Mouse (Mus musculus): ENCODE results near the gene Mlip. TPM values are rescaled to one million over a fixed set of nuclear protein-coding genes. Genes with fewer than 3 reads are reported as not detected.
"Not testable (repeated sequence)": the region's sequence is repeated elsewhere in the genome, so short reads cannot be mapped to it uniquely, and the experiment has no call there.

Mlip gene
- polyA plus RNA-seq, 1 experiment = not detected

- Histone ChIP-seq H3K4me3 (ENCODE audit: insufficient read depth, low read depth, low read length) (no peak overlapping the region), H3K27ac (ENCODE audit: insufficient read depth, low read depth, low read length) (no peak overlapping the region), H3K4me1 (ENCODE audit: control insufficient read depth, insufficient read depth, low read length) (no peaks in the 10 kb centered on the region)
- 85% methylated on average over 3 of the region's 3 CpGs for WGBS
- TF ChIP-seq CTCF (IDR thresholded peaks at IDR 0.05; ENCODE audit: insufficient read depth, low read depth, low read length) (no peak), POLR2A (IDR thresholded peaks at IDR 0.05; ENCODE audit: insufficient read depth, low read depth, low read length) (no peak)
Measured at GRCm38 (mm10) chr9:77179486-77179885, 173.3 kb downstream of the Mlip start.

GRCm38 (mm10) chr9:77175870-77176269, 176.9 kb downstream of the Mlip start:
- H3K4me1 ChIP-seq (ENCODE audit: control insufficient read depth, insufficient read depth, low read length) = no peaks in the 10 kb centered on the region
- no peak overlapping the region for H3K27ac ChIP-seq (ENCODE audit: insufficient read depth, low read depth, low read length)
- 78% methylated on average over 3 of the region's 3 CpGs for WGBS
- TF ChIP-seq CTCF (IDR thresholded peaks at IDR 0.05; ENCODE audit: insufficient read depth, low read depth, low read length) (no peak), POLR2A (IDR thresholded peaks at IDR 0.05; ENCODE audit: insufficient read depth, low read depth, low read length) (no peak)
- no peak overlapping the region for H3K4me3 ChIP-seq (ENCODE audit: insufficient read depth, low read depth, low read length)

GRCm38 (mm10) chr9:77172044-77172443, 180.7 kb downstream of the Mlip start:
- TF ChIP-seq CTCF (IDR thresholded peaks at IDR 0.05; ENCODE audit: insufficient read depth, low read depth, low read length) (no peak), POLR2A (IDR thresholded peaks at IDR 0.05; ENCODE audit: insufficient read depth, low read depth, low read length) (no peak)
- WGBS = 46% methylated on average over 5 of the region's 5 CpGs
- H3K4me3 ChIP-seq (ENCODE audit: insufficient read depth, low read depth, low read length) = no peak overlapping the region

GRCm38 (mm10) chr9:77165877-77166276, 186.9 kb downstream of the Mlip start:
- Histone ChIP-seq H3K4me3 (ENCODE audit: insufficient read depth, low read depth, low read length) (no peak overlapping the region), H3K27ac (ENCODE audit: insufficient read depth, low read depth, low read length) (no peak overlapping the region), H3K4me1 (ENCODE audit: control insufficient read depth, insufficient read depth, low read length) (no peaks in the 10 kb centered on the region)
- WGBS = 90% methylated on average over 6 of the region's 6 CpGs
- TF ChIP-seq POLR2A (IDR thresholded peaks at IDR 0.05; ENCODE audit: insufficient read depth, low read depth, low read length) (no peak), CTCF (IDR thresholded peaks at IDR 0.05; ENCODE audit: insufficient read depth, low read depth, low read length) (no peak)

More at GRCm38 (mm10) chr9:77172044-77172443, 180.7 kb downstream of the Mlip start:
- no peak overlapping the region for H3K27ac ChIP-seq (ENCODE audit: insufficient read depth, low read depth, low read length)
- no peaks in the 10 kb centered on the region for H3K4me1 ChIP-seq (ENCODE audit: control insufficient read depth, insufficient read depth, low read length)

GRCm38 (mm10) chr9:77161764-77162163, 191.0 kb downstream of the Mlip start:
- Histone ChIP-seq H3K4me3 (ENCODE audit: insufficient read depth, low read depth, low read length) (no peak overlapping the region), H3K4me1 (ENCODE audit: control insufficient read depth, insufficient read depth, low read length) (no peaks in the 10 kb centered on the region), H3K27ac (ENCODE audit: insufficient read depth, low read depth, low read length) (no peak overlapping the region)
- 47% methylated on average over 5 of the region's 5 CpGs for WGBS
- no peak for TF ChIP-seq CTCF (IDR thresholded peaks at IDR 0.05; ENCODE audit: insufficient read depth, low read depth, low read length)
- TF ChIP-seq POLR2A (IDR thresholded peaks at IDR 0.05; ENCODE audit: insufficient read depth, low read depth, low read length) = no peak

- Histone ChIP-seq H3K4me1 (ENCODE audit: control insufficient read depth, insufficient read depth, low read length) (no peaks in the 10 kb centered on the region), H3K4me3 (ENCODE audit: insufficient read depth, low read depth, low read length) (no peak overlapping the region), H3K27ac (ENCODE audit: insufficient read depth, low read depth, low read length) (no peak overlapping the region)
- 86% methylated on average over 4 of the region's 4 CpGs for WGBS
- TF ChIP-seq CTCF (IDR thresholded peaks at IDR 0.05; ENCODE audit: insufficient read depth, low read depth, low read length) (no peak), POLR2A (IDR thresholded peaks at IDR 0.05; ENCODE audit: insufficient read depth, low read depth, low read length) (no peak)
Measured at GRCm38 (mm10) chr9:77160277-77160926, 192.4 kb downstream of the Mlip start.

GRCm38 (mm10) chr9:77148518-77149257, 204.1 kb downstream of the Mlip start:
- 95% methylated on average over 3 of the region's 3 CpGs for WGBS
- Histone ChIP-seq H3K4me1 (ENCODE audit: control insufficient read depth, insufficient read depth, low read length) (no peaks in the 10 kb centered on the region), H3K27ac (ENCODE audit: insufficient read depth, low read depth, low read length) (no peak overlapping the region), H3K4me3 (ENCODE audit: insufficient read depth, low read depth, low read length) (no peak overlapping the region)
- TF ChIP-seq CTCF (IDR thresholded peaks at IDR 0.05; ENCODE audit: insufficient read depth, low read depth, low read length) (no peak), POLR2A (IDR thresholded peaks at IDR 0.05; ENCODE audit: insufficient read depth, low read depth, low read length) (no peak)

GRCm38 (mm10) chr9:77119735-77120134, 233.0 kb downstream of the Mlip start:
- 96% methylated on average over 1 of the region's 1 CpGs for WGBS
- H3K4me3 ChIP-seq (ENCODE audit: insufficient read depth, low read depth, low read length) = no peak overlapping the region
- no peaks in the 10 kb centered on the region for H3K4me1 ChIP-seq (ENCODE audit: control insufficient read depth, insufficient read depth, low read length)
- no peak overlapping the region for H3K27ac ChIP-seq (ENCODE audit: insufficient read depth, low read depth, low read length)
- TF ChIP-seq CTCF (IDR thresholded peaks at IDR 0.05; ENCODE audit: insufficient read depth, low read depth, low read length) (no peak), POLR2A (IDR thresholded peaks at IDR 0.05; ENCODE audit: insufficient read depth, low read depth, low read length) (no peak)

- Histone ChIP-seq H3K27ac (ENCODE audit: insufficient read depth, low read depth, low read length) (no peak overlapping the region), H3K4me3 (ENCODE audit: insufficient read depth, low read depth, low read length) (no peak overlapping the region), H3K4me1 (ENCODE audit: control insufficient read depth, insufficient read depth, low read length) (no peaks in the 10 kb centered on the region)
- 73% methylated on average over 1 of the region's 1 CpGs for WGBS
- TF ChIP-seq CTCF (IDR thresholded peaks at IDR 0.05; ENCODE audit: insufficient read depth, low read depth, low read length) = no peak
- no peak for TF ChIP-seq POLR2A (IDR thresholded peaks at IDR 0.05; ENCODE audit: insufficient read depth, low read depth, low read length)
Measured at GRCm38 (mm10) chr9:77096886-77097285, 255.9 kb downstream of the Mlip start.

GRCm38 (mm10) chr9:77083221-77083620, 269.5 kb downstream of the Mlip start:
- H3K27ac ChIP-seq (ENCODE audit: insufficient read depth, low read depth, low read length); H3K4me3 ChIP-seq (ENCODE audit: insufficient read depth, low read depth, low read length); H3K4me1 ChIP-seq (ENCODE audit: control insufficient read depth, insufficient read depth, low read length): not testable (repeated sequence)
- WGBS = 81% methylated on average over 1 of the region's 1 CpGs

Measured in olfactory bulb, adult 2 months (tissue).